Mouse (Mus musculus) fat pad, adult 2 months (tissue): ENCODE measurements around the gene Adam17.
"Not testable (repeated sequence)": the region's sequence is repeated elsewhere in the genome, so short reads cannot be mapped to it uniquely, and the experiment has no call there.

Source experiments
- DNase-seq: peaks from one replicate; pipeline ENCODE4 v3.0.0-alpha.2; 2011; ENCODE audit warnings: low read depth, low spot score; ENCODE audit errors: extremely low read depth

Adam17 gene

DNA sequence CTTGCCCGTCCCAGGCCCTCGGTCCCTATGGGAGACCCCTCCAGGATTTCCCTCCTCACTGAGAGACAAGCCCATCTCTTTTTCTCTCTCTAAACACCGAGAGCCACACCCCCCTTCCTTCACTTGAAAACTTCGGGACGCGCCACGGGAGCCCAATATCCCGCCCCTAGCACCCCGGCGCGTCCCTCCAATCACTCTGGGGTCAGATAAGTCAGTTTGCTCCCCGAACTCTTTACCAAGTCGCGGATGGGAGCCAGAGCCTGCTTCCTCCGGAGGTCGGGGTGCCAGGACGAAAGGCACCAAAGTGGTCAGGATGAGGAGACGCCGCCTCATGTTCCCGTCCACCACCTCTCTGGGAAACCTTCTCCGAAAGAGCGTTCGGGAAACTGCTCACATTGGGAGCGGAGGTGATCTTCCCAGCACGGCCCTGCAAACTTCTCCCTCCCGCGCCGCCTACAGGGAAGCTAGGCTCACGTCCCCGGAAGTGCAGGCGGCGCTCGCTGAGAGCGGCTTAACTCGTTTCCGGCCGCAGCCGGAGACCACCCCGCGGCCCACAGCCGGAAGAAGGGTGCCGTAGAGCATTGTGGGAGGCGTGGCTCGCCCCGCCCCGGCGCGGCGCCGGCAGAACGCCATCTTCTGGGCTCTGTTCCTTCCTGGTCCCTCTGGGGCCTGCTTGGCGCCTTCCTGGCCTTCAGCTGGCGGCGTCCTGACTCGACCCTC lies at the start of gene Adam17:
TSS of gene Adam17 (minus strand) at position 533 of the 720 bp plus-strand sequence.
- DNase-seq = peak; percentile 43

DNA sequence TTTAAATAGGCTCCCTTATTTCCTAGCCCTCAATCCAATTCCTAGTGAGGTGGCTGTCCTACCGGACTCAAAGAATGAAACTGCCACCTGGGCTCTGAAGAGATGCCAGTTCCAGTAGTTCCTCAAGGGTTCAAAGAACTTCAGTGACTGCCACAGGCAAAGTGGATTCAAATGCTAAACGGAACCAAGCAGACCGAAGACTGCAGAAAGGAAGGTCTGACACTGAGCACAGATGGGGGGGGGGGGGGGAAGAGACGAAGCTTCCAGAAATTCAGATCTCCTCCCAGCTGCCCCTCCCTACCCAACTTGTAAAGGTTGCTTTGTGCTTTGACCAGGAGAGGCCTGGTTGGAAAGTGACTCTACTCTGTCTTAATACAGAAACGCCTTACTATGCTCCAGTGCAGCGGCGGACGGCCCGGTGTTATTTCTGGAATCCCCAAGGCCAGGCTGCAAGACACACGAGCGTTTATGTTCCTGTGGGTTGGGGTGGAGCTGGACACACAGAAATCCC lies 45.2 kb upstream of the Adam17 start:
- no peak for DNase-seq

DNA sequence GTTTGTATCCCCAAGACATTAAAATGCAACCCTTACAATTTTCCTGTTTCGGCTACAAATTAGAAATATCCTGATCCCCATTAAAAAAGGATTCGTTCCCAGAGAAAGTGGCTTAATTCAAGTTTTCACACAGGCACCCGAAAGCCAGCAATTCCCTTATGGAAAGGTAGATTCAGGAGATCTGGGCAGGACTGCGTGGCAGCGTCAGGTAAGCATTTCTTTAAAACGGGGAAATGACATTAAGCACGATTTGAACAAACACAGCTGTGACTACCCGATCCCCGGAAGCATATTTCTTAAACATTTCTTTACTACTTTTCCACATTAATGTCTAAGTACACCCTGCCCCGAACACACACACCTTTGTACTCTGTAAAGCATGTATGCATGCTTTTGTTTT lies 44.7 kb upstream of the Adam17 start:
- no peak for DNase-seq

DNA sequence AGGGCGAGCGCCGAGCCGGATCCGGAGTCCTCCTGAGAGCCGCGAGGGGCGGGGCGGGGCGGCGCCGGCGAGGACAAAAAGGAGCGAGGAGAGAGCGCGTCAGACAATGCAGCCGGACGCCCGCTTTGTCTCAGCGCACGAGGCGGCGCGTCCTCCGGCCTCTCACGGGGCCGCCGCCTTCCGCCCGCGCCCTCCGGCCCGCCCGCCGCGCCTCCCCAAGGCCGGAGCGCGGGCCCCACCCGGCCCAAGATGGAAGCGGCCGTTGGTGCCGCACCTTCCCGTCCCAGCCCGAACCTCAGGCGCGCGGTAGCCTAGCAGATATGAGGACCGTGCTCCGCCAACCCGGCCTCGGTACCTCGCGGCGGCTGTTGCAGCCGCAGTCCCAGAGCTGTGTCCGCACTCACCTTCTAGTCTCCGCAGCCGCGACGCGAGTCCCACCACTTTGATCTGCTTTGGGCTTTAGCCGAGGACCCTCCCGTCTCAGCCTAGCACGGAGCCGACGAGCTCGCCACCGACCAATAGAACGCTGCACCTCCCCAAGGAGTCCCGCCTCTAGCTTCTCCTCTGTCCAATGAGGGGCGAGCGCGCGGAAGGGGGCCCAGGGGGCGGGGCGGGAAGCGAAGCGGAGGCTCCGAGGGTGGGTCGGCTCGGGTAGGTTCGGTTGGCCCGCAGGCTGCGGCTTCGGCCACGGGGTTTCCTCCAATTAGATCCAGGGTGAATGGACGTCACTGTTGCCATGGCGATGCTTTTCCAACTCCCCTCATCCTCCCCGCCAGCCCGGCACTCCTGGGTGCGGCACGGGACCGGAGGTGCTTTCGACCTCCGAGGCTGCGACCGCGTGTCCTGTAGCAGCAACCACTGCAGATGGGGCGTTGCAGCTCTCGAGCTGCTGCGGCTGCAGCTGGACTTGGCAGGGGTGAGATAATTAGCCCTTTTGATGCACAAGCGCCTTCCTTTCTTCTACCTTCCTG lies 44.0 kb upstream of the Adam17 start, which contains the start of gene Ywhaq:
TSS of gene Ywhaq (minus strand) at position 538 of the 971 bp plus-strand sequence.
- peak; percentile 26 for DNase-seq

DNA sequence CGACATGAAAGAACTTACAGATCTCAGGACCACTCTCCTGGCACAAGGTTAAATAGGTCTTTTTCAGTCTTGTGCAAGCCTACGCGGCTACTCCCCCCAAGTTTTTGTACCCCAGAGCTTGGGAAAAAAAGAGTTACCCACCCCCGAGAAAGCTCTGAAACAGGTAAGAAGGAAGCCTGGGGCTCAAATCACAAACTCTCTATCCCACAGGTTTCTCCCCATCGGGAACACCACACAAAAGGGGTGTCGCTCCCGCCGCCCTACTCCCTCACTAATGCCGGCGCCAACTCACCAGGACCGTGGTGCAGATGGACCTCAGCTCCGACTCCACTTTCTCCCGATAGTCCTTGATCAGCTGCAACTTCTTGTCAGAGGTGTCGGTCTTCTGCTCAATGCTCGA lies 43.1 kb upstream of the Adam17 start:
- DNase-seq = no peak

DNA sequence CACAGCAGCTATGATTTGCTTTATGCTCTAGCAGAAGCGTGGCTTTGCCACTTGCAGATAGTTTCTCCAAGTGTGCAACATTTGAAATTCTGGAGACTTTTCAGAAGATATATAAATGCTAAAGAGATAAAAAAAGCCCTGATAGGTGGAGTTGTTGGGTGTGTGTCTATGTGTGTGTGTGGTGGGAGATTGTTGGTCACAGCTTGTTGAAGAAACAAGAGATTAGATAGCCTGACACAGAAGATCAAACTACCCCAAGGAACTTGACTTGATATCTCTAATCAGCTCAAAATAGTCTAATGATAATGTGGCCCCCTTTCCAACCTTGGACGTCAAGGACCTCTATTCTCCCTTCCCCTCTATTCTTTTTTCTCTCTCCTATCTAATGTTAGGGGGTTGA lies 37.2 kb upstream of the Adam17 start:
- no peak for DNase-seq

DNA sequence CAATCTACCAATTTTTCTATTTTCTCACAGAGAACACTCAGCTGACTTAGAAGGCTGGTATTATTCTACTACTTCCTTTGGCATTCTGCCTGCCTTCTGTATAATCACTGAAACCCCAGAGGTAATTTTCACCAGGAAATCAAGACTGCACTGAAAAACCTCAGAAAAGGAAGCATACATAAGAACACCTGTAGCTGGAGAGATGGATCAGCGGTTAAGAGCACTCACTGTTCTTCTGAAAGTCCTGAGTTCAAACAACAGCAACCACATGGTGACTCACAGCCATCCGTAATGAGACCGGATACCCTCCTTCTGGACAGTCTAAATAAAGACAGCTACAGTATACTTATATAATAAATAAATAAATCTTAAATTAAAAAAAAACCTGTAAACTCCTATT lies 36.2 kb upstream of the Adam17 start:
- DNase-seq = no peak

DNA sequence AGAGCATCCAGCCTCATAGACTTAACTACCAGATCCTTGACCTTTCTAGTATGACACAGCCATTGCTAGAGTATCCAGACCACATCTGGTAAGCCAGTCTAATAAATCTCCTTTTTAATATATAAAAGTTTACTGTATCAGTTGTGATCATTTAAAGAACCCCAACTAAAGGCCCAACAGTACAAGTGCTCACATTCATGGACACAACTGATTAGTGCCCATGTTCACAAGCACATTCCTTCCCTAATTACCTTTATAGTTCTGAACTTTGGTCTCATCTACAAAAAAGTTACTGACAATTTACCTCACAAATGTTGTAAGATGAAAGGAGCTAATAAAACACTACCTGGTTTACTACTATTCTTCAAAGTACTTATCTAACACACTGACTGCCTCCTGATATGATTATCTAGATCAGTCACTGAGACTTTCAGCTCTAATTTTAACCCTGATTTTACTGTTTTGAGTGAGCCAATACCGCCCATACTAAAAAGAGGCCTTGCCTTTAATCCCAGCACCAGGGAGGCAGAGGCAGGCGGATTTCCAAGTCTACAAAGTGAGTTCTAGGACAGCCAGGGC lies 35.4 kb upstream of the Adam17 start:
- DNase-seq = no peak

DNA sequence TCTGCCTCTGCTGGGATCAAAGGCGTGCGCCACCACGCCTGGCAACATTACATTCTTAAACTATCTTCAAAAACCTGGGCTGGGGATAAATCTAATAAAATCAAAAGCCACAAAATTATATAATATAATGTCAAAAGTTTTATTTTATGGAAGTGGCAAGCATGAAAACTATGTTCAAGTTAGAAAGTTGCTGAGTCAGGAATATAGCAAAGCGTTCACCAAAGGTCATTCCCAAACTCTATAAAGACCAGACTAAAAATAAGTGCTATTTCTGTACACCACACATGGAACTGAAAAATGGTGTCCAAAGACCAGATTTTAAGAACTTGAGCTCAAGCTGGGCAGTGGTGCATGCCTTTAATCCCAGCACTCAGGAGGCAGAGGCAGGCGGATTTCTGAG lies 29.3 kb upstream of the Adam17 start:
- no peak for DNase-seq

DNA sequence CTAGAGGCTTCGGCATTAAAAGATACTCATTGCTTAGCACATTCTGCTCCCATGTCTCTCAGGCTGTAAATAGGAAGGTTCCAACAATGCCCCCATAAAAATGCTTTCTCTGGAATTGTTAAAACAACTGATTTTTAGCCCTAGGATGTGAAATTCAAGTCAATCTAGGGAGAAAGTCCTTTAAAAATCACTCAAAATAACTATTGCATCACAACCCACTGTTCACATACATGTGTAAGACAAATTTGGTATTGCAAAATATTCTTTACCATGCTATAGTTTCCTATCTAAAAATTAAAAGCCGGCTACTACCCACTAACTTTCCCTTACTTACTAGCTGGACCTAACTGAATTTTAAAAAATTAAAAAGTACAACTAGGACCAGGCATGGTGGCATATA lies 12.8 kb upstream of the Adam17 start:
- DNase-seq = no peak

DNA sequence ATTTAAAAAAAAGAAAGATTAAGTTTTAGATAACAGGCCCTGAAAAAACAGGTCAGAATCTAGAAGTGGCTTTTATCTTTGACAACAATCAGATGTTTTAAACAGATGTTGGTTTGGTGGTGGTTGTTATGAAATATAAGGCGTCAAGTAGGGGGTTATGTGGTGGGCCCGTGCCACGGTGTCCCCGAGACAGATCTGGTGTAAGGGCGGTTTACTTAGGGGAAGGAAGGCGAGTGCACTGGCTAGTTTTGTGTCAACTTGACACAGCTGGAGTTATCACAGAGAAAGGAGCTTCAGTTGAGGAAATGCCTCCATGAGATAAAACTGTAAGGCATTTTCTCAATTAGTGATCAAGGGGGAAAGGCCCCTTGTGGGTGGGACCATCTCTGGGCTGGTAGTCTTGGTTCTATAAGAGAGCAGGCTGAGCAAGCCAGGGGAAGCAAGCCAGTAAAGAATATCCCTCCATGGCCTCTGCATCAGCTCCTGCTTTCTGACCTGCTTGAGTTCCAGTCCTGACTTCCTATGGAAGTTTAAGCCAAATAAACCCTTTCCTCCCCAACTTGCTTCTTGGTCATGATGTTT lies 5.4 kb upstream of the Adam17 start:
- DNase-seq = not testable (repeated sequence)

DNA sequence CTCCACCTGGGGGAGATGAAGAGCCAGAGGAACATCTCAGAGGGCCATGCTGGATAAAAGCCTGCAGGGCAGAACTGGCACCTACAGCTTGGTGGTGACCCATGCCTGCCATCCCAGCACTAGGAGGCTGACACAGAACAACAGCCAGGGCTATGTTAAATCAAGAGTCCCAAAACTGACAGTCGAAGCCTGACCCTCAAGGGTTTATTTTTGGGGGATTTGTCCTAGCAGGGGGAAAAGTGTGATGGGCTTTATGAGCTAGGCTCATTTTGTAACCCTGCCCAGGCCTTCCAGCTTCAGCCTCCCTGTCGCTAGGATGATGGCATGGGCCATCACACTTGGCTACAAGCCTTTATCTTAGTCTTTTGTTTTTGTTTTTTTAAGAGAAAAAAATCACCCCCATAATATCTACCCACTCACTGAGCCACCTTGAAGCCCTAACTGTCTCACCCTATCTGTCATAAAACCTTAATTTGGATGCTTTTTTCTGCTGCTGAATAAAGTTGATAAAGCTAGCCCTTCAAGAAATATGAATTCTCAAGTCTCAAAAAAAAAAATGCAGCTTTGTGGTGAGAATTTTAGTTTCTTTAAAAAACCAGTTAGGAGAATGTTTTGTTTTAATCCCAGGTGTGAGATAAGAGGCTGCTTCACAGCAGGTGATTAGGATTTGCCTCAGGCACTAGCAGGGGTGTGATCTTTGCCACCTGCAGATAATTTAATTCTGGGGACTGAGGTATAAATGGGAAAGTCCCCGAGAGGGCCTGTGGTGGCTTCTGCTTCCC lies 2.1 kb upstream of the Adam17 start:
- DNase-seq = no peak

DNA sequence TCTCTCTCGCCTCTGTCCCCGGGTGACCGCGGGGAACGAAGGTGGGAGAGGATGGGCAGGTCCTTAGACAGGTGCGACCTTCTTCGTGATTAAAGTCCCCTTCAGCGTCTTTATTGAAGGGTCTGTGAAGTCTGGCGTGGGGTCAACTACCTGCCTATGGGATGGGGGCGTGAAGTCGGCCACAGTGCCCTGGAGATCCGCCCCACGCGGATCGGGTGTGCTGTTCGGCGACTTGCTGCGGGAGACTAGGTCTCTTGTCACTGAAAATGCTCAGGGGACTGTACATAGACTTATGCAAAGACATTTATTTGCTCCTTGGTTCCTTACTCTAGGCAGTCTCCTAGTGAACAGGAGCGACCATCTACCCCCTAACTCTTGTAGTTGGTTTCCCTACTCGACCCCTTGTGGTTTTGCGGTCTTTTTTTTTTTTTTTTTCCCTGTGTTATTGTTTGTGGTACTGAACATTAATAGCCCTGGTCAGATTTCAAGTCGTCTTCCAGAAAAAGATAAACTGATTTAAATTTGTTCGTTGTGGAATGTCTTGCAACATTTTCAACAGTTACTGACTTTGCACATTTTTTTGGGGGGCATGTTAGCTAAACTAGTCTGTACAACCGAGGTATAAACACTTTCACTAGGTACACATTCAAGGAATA lies 516 bp upstream of the Adam17 start:
- no peak for DNase-seq

DNA sequence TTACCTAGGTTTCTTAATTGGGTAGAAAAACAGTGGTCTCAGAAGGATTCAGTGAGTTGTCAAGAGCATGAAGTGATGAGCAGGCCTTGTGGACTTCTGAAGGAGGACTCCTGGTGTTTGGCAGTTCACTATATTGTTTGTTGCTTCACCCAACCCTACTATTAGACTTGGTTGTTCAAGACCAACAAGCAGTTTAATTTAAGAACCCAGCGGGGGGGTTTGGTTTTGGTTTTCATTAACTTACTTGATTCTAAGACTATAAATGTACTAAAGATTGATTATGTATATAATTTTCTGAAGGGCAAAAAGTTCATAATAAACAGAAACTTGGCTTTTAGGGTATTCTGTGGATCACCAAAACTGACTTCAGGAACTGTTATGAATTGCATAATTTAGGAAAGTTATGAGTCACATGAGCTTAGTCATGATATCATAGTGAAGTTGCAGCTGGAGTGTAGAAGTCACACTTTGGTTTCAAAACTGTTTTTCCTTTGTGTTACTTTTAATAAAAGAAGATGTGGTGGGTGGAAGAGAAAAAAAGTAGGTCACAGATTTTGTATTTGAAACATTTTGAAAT lies 3.3 kb downstream of the Adam17 start:
- DNase-seq = no peak

DNA sequence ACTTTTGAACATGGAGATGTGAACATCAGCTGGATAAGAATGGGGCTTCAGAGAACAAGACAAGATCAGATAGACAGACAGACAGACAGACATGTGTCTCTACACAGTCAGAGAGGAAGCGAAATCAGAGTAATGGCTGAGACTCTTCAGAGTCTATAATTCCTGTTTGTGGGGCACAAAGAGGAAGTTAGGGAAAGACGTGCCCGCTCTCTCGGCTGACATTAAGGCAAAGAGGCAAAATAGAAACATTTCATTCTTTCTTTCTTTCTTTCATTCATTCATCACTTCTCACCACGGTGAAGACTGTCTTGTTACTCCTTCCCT lies 4.4 kb downstream of the Adam17 start:
- no peak for DNase-seq

DNA sequence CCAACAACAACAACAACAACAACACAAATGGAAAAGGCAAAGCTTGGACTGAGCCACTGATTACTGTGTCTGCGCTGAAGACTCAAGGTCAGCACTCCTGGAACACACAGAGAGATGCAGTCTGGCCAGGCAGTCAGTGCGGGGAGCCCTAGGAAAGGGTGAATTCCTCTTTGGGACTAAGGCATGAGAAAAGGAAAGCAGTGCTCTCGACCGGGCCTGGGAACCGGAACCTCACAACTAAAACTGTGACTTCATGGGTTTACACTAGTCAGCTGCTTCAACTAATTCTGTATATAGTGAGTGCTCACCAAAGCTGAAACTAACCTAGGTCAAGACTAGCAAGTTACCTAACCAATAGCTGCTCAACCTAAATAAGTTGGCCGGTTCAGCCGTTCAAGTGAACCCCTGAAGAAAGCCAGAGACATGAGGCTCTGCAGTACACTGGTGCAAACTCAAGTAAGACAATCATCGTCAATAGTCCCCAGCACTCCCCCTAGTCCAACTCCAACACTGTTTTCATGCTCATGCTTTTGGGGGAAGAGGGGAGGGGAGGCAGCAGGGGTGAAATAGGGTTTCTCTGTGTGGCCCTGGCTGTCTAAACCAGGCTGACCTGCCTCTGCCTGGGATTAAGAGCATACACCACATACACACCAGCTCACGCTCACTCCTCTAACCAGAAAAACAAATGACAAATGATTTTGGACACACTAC lies 4.9 kb downstream of the Adam17 start:
- no peak for DNase-seq

DNA sequence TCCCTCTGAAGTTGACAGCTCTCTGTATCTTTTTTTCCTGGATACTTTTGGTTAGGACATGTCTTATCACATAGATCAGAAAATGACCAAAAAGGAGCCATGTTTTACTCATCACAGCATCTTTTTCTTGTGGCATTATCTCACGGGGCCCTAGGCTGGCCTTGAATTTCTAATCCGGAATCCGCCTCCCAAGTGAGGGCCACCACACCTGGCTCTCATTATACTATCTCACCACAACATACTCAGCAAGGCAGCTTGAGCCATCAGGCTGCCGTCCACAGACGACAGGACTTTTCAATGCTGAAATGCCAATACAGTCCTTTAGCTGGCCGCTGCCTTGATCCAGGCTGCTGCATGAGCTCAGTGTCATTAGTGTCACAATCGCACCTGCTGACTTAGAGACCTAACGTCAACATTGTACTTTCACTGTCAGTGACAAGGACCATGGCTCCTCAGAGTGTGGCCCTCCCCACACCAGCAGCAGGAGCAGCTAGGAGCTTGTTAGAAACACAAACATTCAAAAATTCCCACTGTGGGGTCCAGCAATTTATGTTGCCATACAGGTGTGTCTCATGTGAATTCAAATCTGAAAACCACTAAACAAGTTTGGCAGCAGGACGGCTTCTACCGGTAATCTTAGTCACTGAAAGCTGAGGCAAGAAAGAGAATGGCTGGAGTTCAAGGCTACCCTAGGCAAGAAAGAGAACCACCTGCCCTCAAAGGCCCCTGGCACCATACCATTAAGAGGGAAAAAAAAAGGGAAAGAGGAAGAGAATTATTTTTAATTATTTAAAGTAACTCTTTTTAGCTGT lies 8.6 kb downstream of the Adam17 start:
- no peak for DNase-seq

DNA sequence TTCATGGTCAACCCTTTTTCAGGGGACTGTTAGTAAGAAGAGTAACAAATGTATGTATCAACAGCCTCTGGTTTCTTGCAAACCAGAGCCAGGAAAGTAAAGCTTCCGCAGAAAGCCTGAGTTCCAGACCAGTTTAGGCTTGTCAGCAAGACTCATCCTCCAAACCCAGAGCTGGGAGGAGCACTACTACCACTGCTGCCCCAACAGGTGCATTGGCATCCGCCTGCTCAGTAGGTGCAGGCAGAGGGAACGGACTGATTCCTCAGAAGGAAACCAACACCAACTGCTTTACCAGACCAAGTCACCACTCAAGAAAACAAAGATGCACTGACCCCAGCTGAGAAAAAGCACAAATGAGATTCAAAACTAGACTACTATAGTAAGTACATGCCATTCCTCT lies 10.2 kb downstream of the Adam17 start:
- no peak for DNase-seq
